Mouse (Mus musculus): ENCODE results near the gene Dcun1d3.

DNA sequence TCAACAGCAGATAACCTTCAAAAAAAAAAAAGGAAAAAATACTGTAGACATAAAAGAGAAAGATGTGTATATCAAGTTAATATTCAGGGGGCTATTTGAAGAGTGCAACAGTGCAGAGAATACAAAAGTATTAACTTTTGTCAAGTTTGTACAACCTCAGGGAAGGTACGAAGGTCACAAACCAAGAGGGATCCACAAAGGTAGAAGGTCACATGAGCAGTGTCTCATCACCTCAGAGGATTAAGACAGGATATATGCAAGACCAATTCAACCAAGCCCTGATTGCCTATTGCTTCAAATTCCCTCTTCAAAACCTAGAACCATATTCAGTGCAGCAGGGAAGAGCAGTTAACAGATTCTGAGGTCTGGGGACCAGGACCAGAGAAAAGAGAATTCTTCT lies 42.9 kb downstream of the Dcun1d3 start:
- no peak for TF ChIP-seq CTCF (conservative IDR thresholded peaks at IDR 0.05; ENCODE audit: insufficient read depth, insufficient read length, low read depth, low read length)
- no peak for TF ChIP-seq POLR2A (IDR thresholded peaks at IDR 0.05; ENCODE audit: low read depth, low read length)

Data from kidney, adult 2 months (tissue).